Mouse (Mus musculus) ovary, postnatal 14 days (tissue): ENCODE data around the gene Mat1a.
A peak's percentile ranks its signal among the peaks of the same experiment; 100 is the strongest.

Source experiments
- DNase-seq: peaks from one replicate; pipeline ENCODE4 v3.0.0; 2022; ENCODE audit warnings: low spot score

Gene Mat1a

DNA sequence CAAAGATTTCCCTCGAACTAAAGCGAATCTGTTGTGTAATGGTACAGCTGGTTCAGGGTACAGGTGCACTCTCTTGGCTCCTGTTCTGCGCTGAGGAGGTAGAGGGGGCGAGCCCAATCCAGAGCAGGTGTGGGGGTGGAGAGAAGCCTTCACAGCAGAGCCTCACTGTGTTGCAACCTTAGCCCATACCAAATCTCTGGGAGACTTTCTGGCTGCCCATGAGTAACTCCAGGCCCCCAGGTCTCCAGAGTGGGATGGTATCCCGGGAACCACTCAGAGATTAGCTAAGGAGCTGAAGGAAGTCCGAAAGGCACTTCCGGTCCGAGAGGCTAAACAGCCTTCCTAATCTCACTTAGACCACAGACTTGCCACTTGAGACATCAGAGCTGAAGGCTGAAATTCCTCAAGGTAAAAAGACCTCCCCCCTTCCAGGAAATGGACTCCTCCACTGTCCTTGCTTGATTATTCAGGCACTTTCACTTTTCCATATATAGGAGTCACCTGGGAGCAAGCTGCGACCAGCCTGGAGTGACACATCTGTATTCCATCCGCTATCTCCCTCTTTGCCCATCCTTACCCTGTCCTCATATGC, at the start of gene Mat1a:
Gene Mat1a (plus strand): TSS at position 183 of the 592 bp plus-strand sequence.
- DNase-seq = no peak

- no peak for DNase-seq
Observed at GRCm38 (mm10) chr14:41065168-41065567, 39.7 kb upstream of the Mat1a start.

GRCm38 (mm10) chr14:41066416-41066815, 38.4 kb upstream of the Mat1a start:
- DNase-seq = no peak

GRCm38 (mm10) chr14:41069108-41069507, 35.7 kb upstream of the Mat1a start, which contains the start of gene Dydc2:
Gene Dydc2, minus strand, starts transcription at chr14:41069208.
- no peak for DNase-seq

- no peak for DNase-seq
Observed at GRCm38 (mm10) chr14:41070343-41070742, 34.5 kb upstream of the Mat1a start.

DNA sequence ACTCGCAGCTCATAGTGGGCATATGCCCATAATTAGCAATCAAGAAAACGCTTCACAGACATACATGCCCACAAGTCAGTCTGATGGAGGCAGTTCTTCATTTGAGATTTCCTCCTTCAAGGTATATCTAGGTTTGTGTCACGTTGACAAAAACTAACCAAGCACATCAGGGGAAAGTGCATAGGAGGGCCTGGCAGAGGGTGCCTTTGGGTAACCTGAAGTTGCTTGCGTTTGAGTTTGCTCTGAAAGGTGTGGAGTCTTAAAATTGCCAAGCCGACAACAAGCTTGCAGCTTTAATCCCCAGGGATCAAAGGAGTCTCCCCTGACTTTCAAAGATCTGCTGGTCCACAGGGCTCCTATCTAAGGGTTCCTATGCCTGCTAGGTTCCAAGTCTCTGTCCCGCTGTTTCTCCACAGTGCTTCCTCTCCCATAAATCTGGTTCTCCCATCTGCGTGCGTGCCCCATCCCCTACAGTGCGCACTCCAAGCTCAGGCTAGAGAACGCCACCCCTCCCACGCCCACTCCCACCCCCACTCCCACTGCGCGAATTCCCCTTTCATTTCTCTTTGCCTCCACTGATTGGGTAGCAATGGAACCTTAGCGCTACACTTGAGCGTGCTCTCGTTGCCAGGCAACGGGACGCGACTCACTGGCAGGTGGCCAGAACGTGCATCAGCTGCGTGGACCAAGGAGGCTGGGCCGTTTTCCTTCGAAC, 32.4 kb upstream of the Mat1a start, which contains the start of gene Dydc1:
Gene Dydc1 (plus strand): TSS at position 683 of the 715 bp plus-strand sequence.
- DNase-seq = peak; percentile 61

- DNase-seq = no peak
Observed at GRCm38 (mm10) chr14:41072944-41073275, 31.9 kb upstream of the Mat1a start.

DNA sequence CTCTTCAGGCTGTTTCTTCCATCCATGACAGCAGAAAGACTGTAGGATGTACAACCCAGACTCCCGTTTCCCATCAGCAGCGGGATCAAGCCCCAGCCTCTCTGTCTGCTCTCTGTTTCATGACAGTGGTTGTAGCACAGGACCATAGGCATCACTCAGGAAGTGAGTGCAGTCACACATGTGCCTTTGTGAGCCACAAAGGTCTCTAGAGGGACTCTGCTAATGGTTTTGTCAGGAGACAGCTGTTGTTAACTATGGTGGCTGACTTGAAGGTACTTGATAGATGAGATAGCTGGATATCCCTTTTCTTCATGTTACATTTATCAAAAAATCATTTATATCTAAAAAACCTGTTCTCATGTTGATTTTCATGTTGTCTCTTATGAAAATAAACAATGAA, 22.4 kb upstream of the Mat1a start:
- DNase-seq = no peak

- DNase-seq = no peak
Observed at GRCm38 (mm10) chr14:41087509-41087908, 17.3 kb upstream of the Mat1a start.

DNA sequence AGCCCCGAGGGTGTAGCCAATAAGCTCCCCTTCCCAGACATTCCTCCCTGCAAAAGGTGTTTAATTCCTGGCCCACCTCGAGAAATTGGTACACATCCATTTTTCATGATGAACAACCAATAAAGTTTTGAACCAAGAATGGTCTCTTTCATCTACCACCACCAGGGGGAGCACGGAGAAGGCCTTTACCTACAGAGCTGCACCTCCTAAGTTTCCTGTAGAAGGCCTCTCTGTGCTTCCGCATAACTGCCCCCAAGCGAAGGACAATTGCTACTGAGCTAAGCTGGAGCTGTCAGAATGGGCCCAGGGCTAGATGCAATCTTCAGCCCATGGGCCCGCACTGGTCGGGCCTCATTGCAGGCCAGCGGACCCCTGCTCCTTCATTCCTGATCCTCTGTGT, 14.1 kb upstream of the Mat1a start:
- peak; percentile 15 for DNase-seq

DNA sequence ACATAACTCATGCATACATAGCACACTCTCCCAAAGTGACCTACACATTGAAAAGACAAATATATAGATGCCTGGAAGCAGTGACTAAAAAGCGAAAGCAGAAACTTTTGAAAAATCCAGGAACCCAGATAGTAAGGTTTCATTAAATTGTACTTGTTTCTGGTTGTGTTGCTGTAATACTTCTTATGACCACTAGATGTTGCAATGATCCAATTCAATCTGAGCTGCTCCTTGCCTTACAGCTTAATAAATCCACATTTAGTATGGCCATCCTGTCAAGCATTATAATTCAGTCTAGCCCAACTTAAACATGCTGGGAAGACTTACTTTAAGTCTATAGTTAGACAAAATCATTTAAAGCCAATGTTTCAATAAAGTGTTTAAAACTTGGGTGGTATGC, 10.7 kb upstream of the Mat1a start:
- DNase-seq = no peak

DNA sequence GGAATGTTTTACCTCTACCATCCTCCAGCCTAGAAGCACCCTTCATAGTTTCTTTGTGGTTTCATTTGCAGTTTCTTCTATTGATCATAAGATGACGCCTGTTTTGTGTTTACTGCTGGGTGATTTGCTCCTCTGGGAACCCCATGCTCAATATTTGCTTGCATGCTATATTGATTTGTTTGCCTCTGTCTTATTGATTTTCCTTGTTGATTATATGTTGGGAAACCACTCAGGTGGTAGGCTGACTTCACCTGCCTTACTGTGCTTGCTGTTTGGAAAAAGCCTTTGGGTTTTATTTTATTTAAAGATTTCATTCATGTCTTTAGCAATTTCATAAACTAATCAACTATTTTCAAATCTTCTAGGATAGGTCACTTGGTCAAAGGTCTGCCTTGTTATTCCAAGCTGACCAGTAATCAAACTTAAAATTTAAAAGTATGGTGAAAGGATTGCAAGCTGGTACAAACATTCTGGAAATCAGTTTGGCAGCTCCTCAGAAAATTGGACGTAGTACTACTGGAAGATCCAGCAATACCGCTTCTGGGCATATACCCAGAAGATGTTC, 8.5 kb upstream of the Mat1a start:
- no peak for DNase-seq

GRCm38 (mm10) chr14:41098726-41099125, 6.1 kb upstream of the Mat1a start:
- DNase-seq = no peak

GRCm38 (mm10) chr14:41100712-41101111, 4.1 kb upstream of the Mat1a start:
- no peak for DNase-seq

- no peak for DNase-seq
Observed at GRCm38 (mm10) chr14:41101242-41101641, 3.6 kb upstream of the Mat1a start.

DNA sequence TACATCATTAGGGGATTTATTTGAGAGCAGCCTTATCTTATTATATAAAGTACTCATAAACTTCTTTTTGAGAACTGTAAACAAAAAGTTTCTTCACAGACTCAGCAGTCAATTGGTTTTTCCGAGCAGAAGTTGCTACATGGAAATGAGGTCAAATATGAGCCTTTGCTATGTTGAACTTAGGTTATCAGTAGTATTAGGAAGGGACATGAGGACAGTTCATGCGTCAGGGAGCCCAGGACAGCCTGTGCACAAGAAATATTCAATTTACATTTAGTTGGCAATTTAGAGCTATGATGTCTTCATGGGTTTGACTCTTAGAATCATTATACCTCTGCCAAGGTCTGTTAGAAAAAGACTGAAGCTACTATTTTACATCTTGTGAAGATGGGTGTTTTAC, 2.6 kb upstream of the Mat1a start:
- no peak for DNase-seq

GRCm38 (mm10) chr14:41111031-41111668, 6.3 kb downstream of the Mat1a start:
- DNase-seq = no peak

GRCm38 (mm10) chr14:41112944-41113343, 8.1 kb downstream of the Mat1a start:
- no peak for DNase-seq

GRCm38 (mm10) chr14:41116271-41116670, 11.4 kb downstream of the Mat1a start:
- no peak for DNase-seq

- DNase-seq = no peak
Observed at GRCm38 (mm10) chr14:41124683-41125082, 19.8 kb downstream of the Mat1a start.

GRCm38 (mm10) chr14:41127997-41128396, 23.2 kb downstream of the Mat1a start:
- peak; percentile 3 for DNase-seq

GRCm38 (mm10) chr14:41131540-41131939, 26.7 kb downstream of the Mat1a start, which contains the start of gene Sftpa1:
Gene Sftpa1, plus strand, starts transcription at chr14:41131782.
- no peak for DNase-seq

DNA sequence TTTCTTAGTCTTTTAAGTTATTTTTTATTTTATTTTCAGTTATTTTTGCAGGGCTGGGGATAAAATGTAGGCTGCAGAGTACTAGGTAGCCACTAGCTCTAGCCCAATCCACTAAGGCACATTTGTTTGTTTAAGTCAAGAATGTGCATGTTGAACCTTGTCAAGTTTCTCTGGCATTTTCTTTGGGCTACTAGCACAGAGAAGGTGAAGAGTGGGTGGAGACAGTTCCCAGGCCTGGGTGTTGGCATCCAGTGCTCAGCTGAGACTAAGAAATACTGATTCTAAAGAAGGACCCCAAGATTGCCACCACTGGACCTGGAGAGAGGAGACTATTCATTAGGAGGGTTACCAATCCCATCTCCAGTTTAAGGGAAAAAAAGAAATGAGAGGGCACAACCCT, 32.2 kb downstream of the Mat1a start:
- no peak for DNase-seq
